Mouse (Mus musculus) embryo, embryonic 11 days (tissue): ENCODE results near the gene Tll1.

Experiments used
- DNase-seq: peaks from one replicate; pipeline ENCODE4 v3.0.0-alpha.2; 2015

Gene Tll1

GRCm38 (mm10) chr8:64057571-64057970 lies 148.5 kb downstream of the Tll1 start:
- no peak for DNase-seq

- DNase-seq = no peak
These were observed 157.5 kb downstream of the Tll1 start for GRCm38 (mm10) chr8:64048556-64048955.

GRCm38 (mm10) chr8:64047963-64048505 lies 158.0 kb downstream of the Tll1 start:
- DNase-seq = no peak

- no peak for DNase-seq
These were observed 164.7 kb downstream of the Tll1 start for GRCm38 (mm10) chr8:64041303-64041884.

- no peak for DNase-seq
These were observed 175.2 kb downstream of the Tll1 start for GRCm38 (mm10) chr8:64030672-64031385.

- DNase-seq = no peak
These were observed 176.0 kb downstream of the Tll1 start for GRCm38 (mm10) chr8:64030081-64030480.

GRCm38 (mm10) chr8:64029525-64029924 lies 176.5 kb downstream of the Tll1 start:
- DNase-seq = no peak

- no peak for DNase-seq
These were observed 181.7 kb downstream of the Tll1 start for GRCm38 (mm10) chr8:64024359-64024758.

- peak; percentile 59 for DNase-seq
These were observed 182.5 kb downstream of the Tll1 start for GRCm38 (mm10) chr8:64023579-64023978.

- no peak for DNase-seq
These were observed 183.0 kb downstream of the Tll1 start for GRCm38 (mm10) chr8:64023027-64023426.

- DNase-seq = peak; percentile 37
These were observed 235.3 kb downstream of the Tll1 start for GRCm38 (mm10) chr8:63970612-63971391.
